Mouse (Mus musculus) thymus, adult 2 months (tissue): ENCODE results near the gene Cdh4.

Source experiments
- CTCF ChIP-seq: fragments of 200-500 bp; IDR thresholded peaks from 2 replicates; pipeline ENCODE4 v1.5.1; 2012; ENCODE audit warnings: mild to moderate bottlenecking, control low read depth, low read length, moderate library complexity, borderline replicate concordance; ENCODE audit not compliant: control insufficient read depth, poor library complexity, insufficient read depth; ENCODE audit errors: extremely low read depth
- POLR2A ChIP-seq: fragments of 200-500 bp; IDR thresholded peaks from 2 replicates; pipeline ENCODE4 v1.6.1; 2012; ENCODE audit warnings: mild to moderate bottlenecking, low read length, control low read depth, moderate library complexity; ENCODE audit not compliant: control insufficient read depth, poor library complexity, insufficient read depth; ENCODE audit errors: extremely low read depth

DNA sequence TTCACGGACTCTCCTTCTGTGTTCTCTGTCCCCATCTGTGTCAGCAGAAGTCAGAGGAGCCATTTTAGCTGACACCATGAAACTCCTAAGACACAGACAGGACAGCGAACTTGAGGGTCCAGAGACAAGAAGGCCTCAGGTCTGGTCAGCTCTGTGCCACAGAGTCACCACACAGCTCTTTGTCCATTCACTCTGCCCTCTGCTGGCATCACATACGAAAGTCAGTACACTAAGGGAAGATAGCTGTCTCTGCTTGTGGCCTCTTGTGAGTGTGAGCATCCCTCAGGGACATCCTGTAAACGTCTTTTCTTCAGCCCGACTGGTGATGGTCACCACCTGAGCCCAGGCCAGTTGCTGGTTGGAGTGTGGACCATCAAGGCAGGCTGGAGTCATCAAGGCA is 422.9 kb downstream of the Cdh4 start:
- TF ChIP-seq CTCF (no peak), POLR2A (no peak)
